Mouse (Mus musculus) hindbrain, embryonic 14.5 days (tissue): ENCODE measurements around the gene Kcnc3. TPM values are rescaled to one million over a fixed set of nuclear protein-coding genes. Genes with fewer than 3 reads are reported as not detected.

ENCODE experiments used
- polyA plus RNA-seq: library from polyadenylated mRNA; unstranded; fragments of >200 nt; fragmentation: Nextera tagmentation; extraction: Ambion mirVana; gene quantifications from 2 replicates; pipeline ENCODE4 v1.2.1, GENCODE M21; 2014

Gene Kcnc3
- polyA plus RNA-seq, 1 experiment from 2014 or later = 8.6 TPM

Other genes starting within 250 kb of the Kcnc3 start
- gene Syt3, start 206.6 kb upstream of the Kcnc3 start, polyA plus RNA-seq = 61.8 and 70.8 TPM in 2 replicates
- gene 1700008O03Rik, start 204.8 kb upstream of the Kcnc3 start, polyA plus RNA-seq = 2.1 and 2.8 TPM in 2 replicates
- gene Lrrc4b, start 161.6 kb upstream of the Kcnc3 start, polyA plus RNA-seq = 26.4 and 26.5 TPM in 2 replicates
- gene Aspdh, start 125.3 kb upstream of the Kcnc3 start, polyA plus RNA-seq = 3.4 and 5.1 TPM in 2 replicates
- 26.9 and 33.4 TPM in 2 replicates for gene Josd2, start 122.7 kb upstream of the Kcnc3 start, polyA plus RNA-seq
- gene Emc10, start 94.1 kb upstream of the Kcnc3 start, polyA plus RNA-seq = 167 and 182 TPM in 2 replicates
- gene Fam71e1, start 94.1 kb upstream of the Kcnc3 start, polyA plus RNA-seq = 10.9 and 23.8 TPM in 2 replicates
- 0.05 and 0.09 TPM in 2 replicates for gene Mybpc2, start 66.0 kb upstream of the Kcnc3 start, polyA plus RNA-seq
- gene Spib, start 58.6 kb upstream of the Kcnc3 start, polyA plus RNA-seq = 0.09 TPM in 1 of 2 replicates, not detected in the other
- gene Pold1, start 41.8 kb upstream of the Kcnc3 start, polyA plus RNA-seq = 14.0 and 17.9 TPM in 2 replicates
- gene Nr1h2, start 36.7 kb upstream of the Kcnc3 start, polyA plus RNA-seq = 50.7 and 53.6 TPM in 2 replicates
- 0.81 and 1.0 TPM in 2 replicates for gene Napsa, start 18.3 kb upstream of the Kcnc3 start, polyA plus RNA-seq
- gene Myh14, start 80.2 kb downstream of the Kcnc3 start, polyA plus RNA-seq = 4.2 and 5.0 TPM in 2 replicates
- gene Izumo2, start 118.1 kb downstream of the Kcnc3 start, polyA plus RNA-seq = not detected in 2 replicates
- 24.5 and 28.8 TPM in 2 replicates for gene Vrk3, start 157.7 kb downstream of the Kcnc3 start, polyA plus RNA-seq
- 1.4 and 1.5 TPM in 2 replicates for gene Zfp473, start 160.4 kb downstream of the Kcnc3 start, polyA plus RNA-seq
- gene Nup62, start 225.4 kb downstream of the Kcnc3 start, polyA plus RNA-seq = 25.4 and 30.0 TPM in 2 replicates
- gene Il4i1, start 225.7 kb downstream of the Kcnc3 start, polyA plus RNA-seq = 1.3 TPM in 2 replicates
- gene Atf5, start 226.0 kb downstream of the Kcnc3 start, polyA plus RNA-seq = 2.2 and 2.5 TPM in 2 replicates